In the genomic region with DNA sequence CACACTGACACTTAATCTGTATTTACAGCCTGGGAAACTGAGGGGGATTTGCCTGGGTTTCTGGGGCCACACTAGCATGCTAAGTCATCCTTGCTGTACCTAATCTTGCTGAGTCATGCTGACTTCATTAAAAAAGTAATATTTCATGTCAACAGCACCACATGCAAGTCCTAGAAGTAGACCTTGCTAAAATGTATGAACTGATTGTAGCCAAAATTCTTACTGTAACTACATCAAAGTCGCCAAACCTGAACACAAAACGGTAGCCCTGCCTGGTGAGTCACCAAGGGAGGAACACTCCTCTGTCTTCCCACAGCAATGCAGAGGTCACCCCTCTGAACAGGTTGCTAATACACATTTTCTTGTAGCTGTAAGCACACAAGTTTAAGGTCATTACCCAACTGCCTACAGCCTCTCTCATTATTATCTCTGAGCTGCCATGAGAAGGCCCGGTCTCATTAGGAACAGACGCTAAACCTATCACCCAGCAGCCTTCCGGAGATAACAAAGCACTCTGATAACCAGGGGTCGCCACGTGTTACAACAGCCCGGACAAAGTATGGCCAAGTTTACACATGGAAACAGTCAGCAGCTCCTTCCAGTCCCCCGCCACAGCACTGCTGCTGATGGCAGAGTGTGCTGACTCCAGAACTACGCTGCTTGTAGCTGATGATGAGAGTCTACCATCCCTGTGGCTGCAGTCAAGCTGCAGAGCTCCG, we compare ENCODE assay signal across 9 mouse cellular contexts. TPM values are rescaled to one million over a fixed set of nuclear protein-coding genes. Genes with fewer than 3 reads are reported as not detected.
DNase-seq lines count a peak whose midpoint lies in the region; ATAC-seq and TF ChIP-seq lines count a peak whose summit lies in the region.
"Had no signal": no experiment of that assay in that cellular context is flagged by ENCODE, and none has a peak within 500 bp of the region (broad histone marks: within the 10 kb centered on the region; RNA-seq: fewer than 3 reads in every experiment).

No protein-coding gene starts in this region.

- ATAC-seq in hindbrain, embryonic 14.5 days (ENCODE audit: low FRiP score): no peak
- peak; percentile 75 for ATAC-seq in G1E (ENCODE audit: extremely low read depth, insufficient number of reproducible peaks, low FRiP score, poor library complexity, severe bottlenecking)
- ATAC-seq in liver, postnatal 0 days: peak; percentile 53

- H3K9ac ChIP-seq in hindbrain, embryonic 14.5 days: no peak overlapping the region
- H3K9ac ChIP-seq in liver, postnatal 0 days (replicated peaks): peak overlapping the region; percentile 60

- intact Hi-C loops in left cerebral cortex, postnatal 4 days (cut with DNase I): no loop called here

- peak; percentile 89 for TF ChIP-seq EP300 in liver, postnatal 0 days (IDR thresholded peaks at IDR 0.05; ENCODE audit: low read depth)

- H3K9me3 ChIP-seq in hindbrain, embryonic 10.5 days: no peaks in the 10 kb centered on the region
- no peaks in the 10 kb centered on the region for H3K9me3 ChIP-seq in hindbrain, embryonic 14.5 days (ENCODE audit: control insufficient read depth, low read length)
- H3K9me3 ChIP-seq in G1E (replicated peaks): no peaks in the 10 kb centered on the region
- H3K9me3 ChIP-seq in liver, postnatal 0 days (ENCODE audit: low read length): no peaks in the 10 kb centered on the region

- TF ChIP-seq CTCF in G1E (IDR thresholded peaks at IDR 0.05; ENCODE audit: low read depth, low read length): no peak
- no peak for TF ChIP-seq CTCF in liver, postnatal 0 days (IDR thresholded peaks at IDR 0.05; ENCODE audit: low read depth)

- no peak overlapping the region for H3K4me3 ChIP-seq in hindbrain, embryonic 10.5 days
- H3K4me3 ChIP-seq in hindbrain, embryonic 14.5 days (replicated peaks; ENCODE audit: low read length): no peak overlapping the region
- H3K4me3 ChIP-seq in G1E (ENCODE audit: low read depth, low read length): peak overlapping the region; percentile 74
- H3K4me3 ChIP-seq in liver, postnatal 0 days (ENCODE audit: low read depth, low read length): peak overlapping the region; percentile 49

- no peak for DNase-seq in hindbrain, embryonic 10.5 days (ENCODE audit: low spot score)
- no peak for DNase-seq in hindbrain, embryonic 14.5 days (ENCODE audit: low spot score)
- DNase-seq in G1E (ENCODE audit: low spot score): peak; percentile 58
- DNase-seq in forelimb bud, embryonic 11.5 days (ENCODE audit: low read depth, low spot score): peak; percentile 9
- peak; percentile 47 for DNase-seq in liver, postnatal 0 days
- no peak for DNase-seq in thymus, postnatal 4 days
- DNase-seq in left cerebral cortex, postnatal 4 days: no peak
- no peak for DNase-seq in urinary bladder, adult 2 months (ENCODE audit: low spot score)
- DNase-seq: midbrain, embryonic 14.5 days had no signal

- no peak overlapping the region for H3K4me2 ChIP-seq in hindbrain, embryonic 14.5 days (replicated peaks)
- H3K4me2 ChIP-seq in liver, postnatal 0 days (ENCODE audit: low read depth, low read length): peak overlapping the region; percentile 67

- peaks cover 22% of the 10 kb centered on the region for H3K4me1 ChIP-seq in hindbrain, embryonic 10.5 days (replicated peaks)
- 0 out of 2 replicates have a peak, but pooled peaks cover 4% of the 10 kb centered on the region for H3K4me1 ChIP-seq in hindbrain, embryonic 14.5 days (replicated peaks; ENCODE audit: control insufficient read depth, insufficient read depth, low read length)
- H3K4me1 ChIP-seq in G1E (ENCODE audit: insufficient read depth, low read depth, low read length): peaks cover 78% of the 10 kb centered on the region
- H3K4me1 ChIP-seq in liver, postnatal 0 days (ENCODE audit: insufficient read depth): peaks cover 63% of the 10 kb centered on the region

- H3K27me3 ChIP-seq in hindbrain, embryonic 10.5 days (ENCODE audit: insufficient read depth, poor library complexity, severe bottlenecking): no peaks in the 10 kb centered on the region
- H3K27me3 ChIP-seq in hindbrain, embryonic 14.5 days (ENCODE audit: control insufficient read depth, insufficient read depth, low read length): no peaks in the 10 kb centered on the region
- no peaks in the 10 kb centered on the region for H3K27me3 ChIP-seq in G1E (ENCODE audit: insufficient read depth, low read length)
- H3K27me3 ChIP-seq in liver, postnatal 0 days (ENCODE audit: insufficient read depth, low read length): no peaks in the 10 kb centered on the region

- H3K27ac ChIP-seq in hindbrain, embryonic 10.5 days: peak overlapping the region; percentile 0; the same call in 1 of the 2 replicates
- no peak overlapping the region for H3K27ac ChIP-seq in hindbrain, embryonic 14.5 days
- peak overlapping the region; percentile 84 for H3K27ac ChIP-seq in liver, postnatal 0 days (ENCODE audit: low read depth)

- WGBS in hindbrain, embryonic 10.5 days: 77% methylated on average over 11 of the region's 11 CpGs
- 85% methylated on average over 11 of the region's 11 CpGs for WGBS in hindbrain, embryonic 14.5 days
- WGBS in liver, postnatal 0 days (ENCODE audit: insufficient replicate concordance): 30% methylated on average over 11 of the region's 11 CpGs

- 0 out of 2 replicates have a peak, but pooled peaks cover 3% of the 10 kb centered on the region for H3K36me3 ChIP-seq in hindbrain, embryonic 10.5 days
- no peaks in the 10 kb centered on the region for H3K36me3 ChIP-seq in hindbrain, embryonic 14.5 days (replicated peaks; ENCODE audit: control insufficient read depth, insufficient read depth)
- H3K36me3 ChIP-seq in G1E (replicated peaks): peaks cover 56% of the 10 kb centered on the region
- no peaks in the 10 kb centered on the region for H3K36me3 ChIP-seq in liver, postnatal 0 days (replicated peaks; ENCODE audit: insufficient read depth, low read length)

RNA-seq across cellular contexts. Expression of gene Tbcel, which starts 46.1 kb away (rescaled TPM):
- polyA plus RNA-seq in hindbrain, embryonic 10.5 days (2016; fragmentation: Nextera tagmentation; extraction: Ambion mirVana): 3.3 and 3.5 TPM in 2 replicates
- 5.9 and 6.1 TPM in 2 replicates for polyA plus RNA-seq in hindbrain, embryonic 14.5 days (2014; fragmentation: Nextera tagmentation; extraction: Ambion mirVana)
- total RNA-seq in G1E (2014; fragmentation: Nextera tagmentation) (31.0 and 31.1 TPM in 2 replicates), G1E (2017) (31.0 and 33.3 TPM in 2 replicates)
- 4.2 and 4.8 TPM in 2 replicates for polyA plus RNA-seq in G1E (2012)
- polyA plus RNA-seq in liver, postnatal 0 days (2015; fragmentation: Nextera tagmentation; extraction: Ambion mirVana): 7.0 and 7.6 TPM in 2 replicates
- total RNA-seq in left cerebral cortex, postnatal 4 days (2021): 10 to 100 TPM; 30.1 to 31.6 TPM
- polyA plus RNA-seq in urinary bladder, adult 2 months (2012; rRNA removed): 19.9 and 22.6 TPM in 2 replicates

Comparison
In these comparisons a context has a peak if more than half of its experiments do, and no peak if none do; other contexts are left out.
1. DNase-seq: peak in G1E (single experiment), forelimb bud, embryonic 11.5 days (single experiment) and liver, postnatal 0 days (single experiment); none in hindbrain, embryonic 10.5 days (single experiment), hindbrain, embryonic 14.5 days (single experiment), thymus, postnatal 4 days (single experiment), left cerebral cortex, postnatal 4 days (single experiment) and urinary bladder, adult 2 months (single experiment).
2. H3K4me3 ChIP-seq: peak in G1E (single experiment) and liver, postnatal 0 days (single experiment); none in hindbrain, embryonic 10.5 days (single experiment) and hindbrain, embryonic 14.5 days (single experiment).